In the genomic region with DNA sequence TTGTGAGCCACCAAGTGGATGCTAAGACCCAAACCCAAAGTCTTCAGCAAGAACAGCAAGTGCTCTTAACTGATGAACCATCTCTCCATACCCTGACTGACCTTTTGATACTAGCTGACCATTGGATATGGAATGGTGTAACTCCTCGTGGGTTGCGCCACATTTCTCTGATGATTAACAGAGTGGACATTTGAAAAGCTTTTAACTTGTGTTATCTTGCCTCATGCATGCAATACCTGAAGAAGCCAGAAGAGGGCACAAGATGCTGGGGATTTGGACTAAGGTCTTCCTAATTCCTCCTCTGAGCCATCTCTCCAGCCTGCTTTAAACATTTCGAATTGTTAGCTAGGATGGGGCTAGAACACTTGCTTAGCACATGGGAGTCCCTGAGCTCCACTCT, we compare ENCODE assay signal across 8 mouse cellular contexts. TPM values are rescaled to one million over a fixed set of nuclear protein-coding genes. Genes with fewer than 3 reads are reported as not detected.
DNase-seq lines count a peak whose midpoint lies in the region; ATAC-seq lines count a peak whose summit lies in the region.

No protein-coding gene starts in this region.

- DNase-seq in heart, adult 8-10 months (ENCODE audit: low spot score): peak; percentile 34
- DNase-seq in CD4-positive helper T cell, adult 2 months (ENCODE audit: low read depth, low spot score): peak; percentile 42
- DNase-seq in adrenal gland, adult 8-10 months: peak; percentile 70
- DNase-seq in embryonic facial prominence, embryonic 11.5 days (ENCODE audit: low spot score): peak; percentile 60
- DNase-seq in kidney, postnatal 10 days: peak; percentile 79
- DNase-seq in lung, postnatal 36 days: peak; percentile 83
- DNase-seq in testis, postnatal 14 days (ENCODE audit: low spot score): peak; percentile 38

- H3K4me3 ChIP-seq in heart, embryonic 12.5 days: no peak overlapping the region
- no peak overlapping the region for H3K4me3 ChIP-seq in embryonic facial prominence, embryonic 11.5 days (ENCODE audit: low read depth, low read length)

- no peaks in the 10 kb centered on the region for H3K9me3 ChIP-seq in heart, embryonic 12.5 days (replicated peaks)
- H3K9me3 ChIP-seq in embryonic facial prominence, embryonic 11.5 days (replicated peaks; ENCODE audit: control insufficient read depth, low read length): no peaks in the 10 kb centered on the region

- H3K27me3 ChIP-seq in heart, embryonic 12.5 days (replicated peaks): no peaks in the 10 kb centered on the region
- H3K27me3 ChIP-seq in embryonic facial prominence, embryonic 11.5 days (ENCODE audit: control insufficient read depth, insufficient read depth, low read length): no peaks in the 10 kb centered on the region

- H3K4me2 ChIP-seq in heart, embryonic 12.5 days: no peak overlapping the region
- no peak overlapping the region for H3K4me2 ChIP-seq in embryonic facial prominence, embryonic 11.5 days (ENCODE audit: low read depth, low read length)

- no peak overlapping the region for H3K9ac ChIP-seq in heart, embryonic 12.5 days
- no peak overlapping the region for H3K9ac ChIP-seq in embryonic facial prominence, embryonic 11.5 days (replicated peaks; ENCODE audit: low read length)

- ATAC-seq in heart, embryonic 12.5 days (ENCODE audit: insufficient number of reproducible peaks, low FRiP score): no peak
- no peak for ATAC-seq in embryonic facial prominence, embryonic 11.5 days (replicated peaks; ENCODE audit: insufficient number of reproducible peaks, low FRiP score, low TSS enrichment, low read depth)

- peaks cover 90% of the 10 kb centered on the region for H3K36me3 ChIP-seq in heart, embryonic 12.5 days
- no peaks in the 10 kb centered on the region for H3K36me3 ChIP-seq in embryonic facial prominence, embryonic 11.5 days (replicated peaks; ENCODE audit: control insufficient read depth, insufficient read depth, low read depth, low read length)

- H3K27ac ChIP-seq in heart, embryonic 12.5 days (ENCODE audit: poor library complexity, severe bottlenecking): no peak overlapping the region
- H3K27ac ChIP-seq in embryonic facial prominence, embryonic 11.5 days (replicated peaks; ENCODE audit: low read depth, low read length): no peak overlapping the region

- peaks cover 13% of the 10 kb centered on the region for H3K4me1 ChIP-seq in heart, embryonic 12.5 days (replicated peaks)
- no peaks in the 10 kb centered on the region for H3K4me1 ChIP-seq in embryonic facial prominence, embryonic 11.5 days (ENCODE audit: control insufficient read depth, insufficient read depth, low read length)

- WGBS in heart, embryonic 12.5 days: 84% methylated on average over 3 of the region's 3 CpGs
- WGBS in embryonic facial prominence, embryonic 11.5 days: 87% methylated on average over 3 of the region's 3 CpGs

RNA-seq across cellular contexts. Expression of a gene that starts 19.3 kb away (rescaled TPM):
- 10 to 100 TPM; 48.4 to 58.8 (median 54.9) TPM for total RNA-seq in heart, adult 8-10 months (2022)
- polyA plus RNA-seq in heart, embryonic 12.5 days (2016; fragmentation: Nextera tagmentation; extraction: Ambion mirVana): 69.8 and 75.7 TPM in 2 replicates
- total RNA-seq in adrenal gland, adult 8-10 months (2022): 10 to 100 TPM; 33.4 to 57.7 (median 43.0) TPM
- polyA plus RNA-seq in embryonic facial prominence, embryonic 11.5 days (2014; fragmentation: Nextera tagmentation; extraction: Ambion mirVana): 26.0 and 26.2 TPM in 2 replicates

RNA-seq across cellular contexts. Expression of a gene that starts 27.9 kb away (rescaled TPM):
- total RNA-seq in heart, adult 8-10 months (2022): 10 to 100 TPM; 22.3 to 23.6 (median 22.8) TPM
- polyA plus RNA-seq in heart, embryonic 12.5 days (2016; fragmentation: Nextera tagmentation; extraction: Ambion mirVana): 28.8 and 29.7 TPM in 2 replicates
- total RNA-seq in adrenal gland, adult 8-10 months (2022): 10 to 100 TPM; 18.7 to 25.5 (median 23.4) TPM
- 17.9 and 18.7 TPM in 2 replicates for polyA plus RNA-seq in embryonic facial prominence, embryonic 11.5 days (2014; fragmentation: Nextera tagmentation; extraction: Ambion mirVana)

RNA-seq across cellular contexts. Expression of a gene that starts 51.7 kb away (rescaled TPM):
- 1 to 10 TPM; 1.2 to 1.8 (median 1.5) TPM for total RNA-seq in heart, adult 8-10 months (2022)
- polyA plus RNA-seq in heart, embryonic 12.5 days (2016; fragmentation: Nextera tagmentation; extraction: Ambion mirVana): 8.6 and 9.5 TPM in 2 replicates
- 10 to 100 TPM in 3 of 4 experiments, 1 to 10 TPM in 1; 6.9 to 10.6 (median 10.3) TPM for total RNA-seq in adrenal gland, adult 8-10 months (2022)
- 3.3 and 4.7 TPM in 2 replicates for polyA plus RNA-seq in embryonic facial prominence, embryonic 11.5 days (2014; fragmentation: Nextera tagmentation; extraction: Ambion mirVana)
